In genomic region chr3:101598231-101598905, GRCm38 (mm10) we compare ENCODE assay signal across 8 mouse cellular contexts. TPM values are rescaled to one million over a fixed set of nuclear protein-coding genes. Genes with fewer than 3 reads are reported as not detected.
DNase-seq lines count a peak whose midpoint lies in the region; ATAC-seq and TF ChIP-seq lines count a peak whose summit lies in the region.

No protein-coding gene starts in this region.

- peaks cover 68% of the 10 kb centered on the region for H3K4me1 ChIP-seq in forebrain, embryonic 14.5 days (ENCODE audit: control insufficient read depth, insufficient read depth, low read length)
- peaks cover 62% of the 10 kb centered on the region for H3K4me1 ChIP-seq in forebrain, embryonic 16.5 days (replicated peaks; ENCODE audit: control insufficient read depth, insufficient read depth, low read length)
- peaks cover 68% of the 10 kb centered on the region for H3K4me1 ChIP-seq in bone marrow macrophage, adult 2 months (ENCODE audit: control insufficient read depth, insufficient read depth, low read length)
- peaks cover 55% of the 10 kb centered on the region for H3K4me1 ChIP-seq in intestine, embryonic 15.5 days (replicated peaks)
- peaks cover 25% of the 10 kb centered on the region for H3K4me1 ChIP-seq in thymus, adult 2 months (replicated peaks; ENCODE audit: control insufficient read depth, insufficient read depth, low read length)

- H3K36me3 ChIP-seq in forebrain, embryonic 14.5 days (ENCODE audit: control insufficient read depth, insufficient read depth, low read length), result peaks cover 12% of the 10 kb centered on the region; the same call in 1 of the 2 replicates
- H3K36me3 ChIP-seq in forebrain, embryonic 16.5 days (ENCODE audit: control insufficient read depth, insufficient read depth), result no peaks in the 10 kb centered on the region
- peaks cover 12% of the 10 kb centered on the region for H3K36me3 ChIP-seq in intestine, embryonic 15.5 days
- H3K36me3 ChIP-seq in thymus, adult 2 months (ENCODE audit: control insufficient read depth, insufficient read depth, low read length), result peaks cover 19% of the 10 kb centered on the region

- no peaks in the 10 kb centered on the region for H3K27me3 ChIP-seq in forebrain, embryonic 14.5 days (replicated peaks; ENCODE audit: control insufficient read depth, insufficient read depth, low read length)
- H3K27me3 ChIP-seq in forebrain, embryonic 16.5 days (replicated peaks; ENCODE audit: control insufficient read depth, insufficient read depth, low read length), result no peaks in the 10 kb centered on the region
- no peaks in the 10 kb centered on the region for H3K27me3 ChIP-seq in intestine, embryonic 15.5 days (replicated peaks)
- no peaks in the 10 kb centered on the region for H3K27me3 ChIP-seq in thymus, adult 2 months (ENCODE audit: control insufficient read depth, insufficient read depth, low read length)

- no peak for ATAC-seq in forebrain, embryonic 14.5 days
- ATAC-seq in forebrain, embryonic 16.5 days, result no peak
- ATAC-seq in intestine, embryonic 15.5 days, result no peak
- no peak for ATAC-seq in frontal cortex, adult (ENCODE audit: low TSS enrichment)

- no peaks in the 10 kb centered on the region for H3K9me3 ChIP-seq in forebrain, embryonic 14.5 days (replicated peaks; ENCODE audit: control insufficient read depth, low read length)
- no peaks in the 10 kb centered on the region for H3K9me3 ChIP-seq in forebrain, embryonic 16.5 days (ENCODE audit: control insufficient read depth, low read length)
- no peaks in the 10 kb centered on the region for H3K9me3 ChIP-seq in intestine, embryonic 15.5 days

- no peak for TF ChIP-seq CTCF in bone marrow macrophage, adult 2 months (IDR thresholded peaks at IDR 0.05; ENCODE audit: low read depth, low read length)
- no peak for TF ChIP-seq CTCF in thymus, adult 2 months (IDR thresholded peaks at IDR 0.05; ENCODE audit: borderline replicate concordance, control insufficient read depth, extremely low read depth, insufficient read depth, low read length, poor library complexity)

- H3K4me2 ChIP-seq in forebrain, embryonic 14.5 days (ENCODE audit: low read length), result no peak overlapping the region
- H3K4me2 ChIP-seq in forebrain, embryonic 16.5 days (ENCODE audit: low read length), result no peak overlapping the region
- H3K4me2 ChIP-seq in intestine, embryonic 15.5 days (replicated peaks), result 0 out of 2 replicates have a peak overlapping the region, but pooled peaks have one; percentile 12

- peak; percentile 52 for DNase-seq in forebrain, embryonic 14.5 days (ENCODE audit: low spot score)
- DNase-seq in layer of hippocampus, adult 11-12 months (ENCODE audit: low spot score), result peak; percentile 51
- DNase-seq in layer of hippocampus, adult 9-10 months (ENCODE audit: low spot score), result no peak
- DNase-seq in thymus, adult 2 months, result no peak

- H3K27ac ChIP-seq in forebrain, embryonic 14.5 days (ENCODE audit: low read depth, low read length), result no peak overlapping the region
- no peak overlapping the region for H3K27ac ChIP-seq in forebrain, embryonic 16.5 days (ENCODE audit: low read length)
- H3K27ac ChIP-seq in bone marrow macrophage, adult 2 months (ENCODE audit: insufficient read depth, low read depth, low read length), result peak overlapping the region; percentile 85
- H3K27ac ChIP-seq in intestine, embryonic 15.5 days, result peak overlapping the region; percentile 9; the same call in 1 of the 2 replicates
- no peak overlapping the region for H3K27ac ChIP-seq in thymus, adult 2 months (ENCODE audit: control insufficient read depth, insufficient read depth, low read length)

- no peak overlapping the region for H3K9ac ChIP-seq in forebrain, embryonic 14.5 days (ENCODE audit: low read length)
- no peak overlapping the region for H3K9ac ChIP-seq in forebrain, embryonic 16.5 days (replicated peaks; ENCODE audit: low read depth, low read length)
- no peak overlapping the region for H3K9ac ChIP-seq in intestine, embryonic 15.5 days

- 64% methylated on average over 4 of the region's 4 CpGs for WGBS in forebrain, embryonic 14.5 days
- 66% methylated on average over 4 of the region's 4 CpGs for WGBS in forebrain, embryonic 16.5 days
- WGBS in intestine, embryonic 15.5 days, result 68% methylated on average over 4 of the region's 4 CpGs
- 86% methylated on average over 4 of the region's 4 CpGs for WGBS in thymus, adult 2 months

- H3K4me3 ChIP-seq in forebrain, embryonic 14.5 days (ENCODE audit: low read depth, low read length), result no peak overlapping the region
- no peak overlapping the region for H3K4me3 ChIP-seq in forebrain, embryonic 16.5 days (replicated peaks; ENCODE audit: low read length)
- no peak overlapping the region for H3K4me3 ChIP-seq in bone marrow macrophage, adult 2 months (ENCODE audit: insufficient read depth, low read length)
- no peak overlapping the region for H3K4me3 ChIP-seq in intestine, embryonic 15.5 days (replicated peaks)
- H3K4me3 ChIP-seq in thymus, adult 2 months (ENCODE audit: control insufficient read depth, insufficient read depth, low read length), result no peak overlapping the region

- no peak for TF ChIP-seq POLR2A in bone marrow macrophage, adult 2 months (IDR thresholded peaks at IDR 0.05; ENCODE audit: borderline replicate concordance, low read depth, low read length)
- TF ChIP-seq POLR2A in thymus, adult 2 months (IDR thresholded peaks at IDR 0.05; ENCODE audit: control insufficient read depth, extremely low read depth, insufficient read depth, low read length, poor library complexity), result no peak

RNA-seq across cellular contexts. Expression of gene Atp1a1, which starts 6.1 kb away (rescaled TPM):
- polyA plus RNA-seq in forebrain, embryonic 14.5 days (2014; fragmentation: Nextera tagmentation; extraction: Ambion mirVana), result 50.8 and 64.9 TPM in 2 replicates
- 42.7 and 49.2 TPM in 2 replicates for polyA plus RNA-seq in forebrain, embryonic 16.5 days (2015; fragmentation: Nextera tagmentation; extraction: Ambion mirVana)
- 152 and 178 TPM in 2 replicates for polyA plus RNA-seq in bone marrow macrophage, adult 2 months (2012; ENCODE audit: insufficient read depth, insufficient read length, missing spikeins)
- polyA plus RNA-seq in intestine, embryonic 15.5 days (2015; fragmentation: Nextera tagmentation; extraction: Ambion mirVana), result 247 and 251 TPM in 2 replicates
- polyA plus RNA-seq in thymus, adult 2 months (2012; rRNA removed), result 273 and 288 TPM in 2 replicates

Comparison
In these comparisons a context has a peak if more than half of its experiments do, and no peak if none do; other contexts are left out.
1. DNase-seq: peak in forebrain, embryonic 14.5 days (single experiment) and layer of hippocampus, adult 11-12 months (single experiment); none in layer of hippocampus, adult 9-10 months (single experiment) and thymus, adult 2 months (single experiment).
2. H3K27ac ChIP-seq: peak in bone marrow macrophage, adult 2 months (single experiment) and intestine, embryonic 15.5 days (single experiment); none in forebrain, embryonic 14.5 days (single experiment), forebrain, embryonic 16.5 days (single experiment) and thymus, adult 2 months (single experiment).